Mouse (Mus musculus) monocyte, adult 2 months (primary cell): ENCODE data around the gene Fam89b.
A peak's percentile ranks its signal among the peaks of the same experiment; 100 is the strongest.

ENCODE experiments used
- DNase-seq, 2 experiments: peaks; one replicate each; pipeline ENCODE4 v3.0.0; 2022; ENCODE audit warnings: low spot score in 2 of 2, low read depth in 1 of 2

Gene Fam89b

GRCm38 (mm10) chr19:5740320-5741317 lies 11.2 kb upstream of the Fam89b start, which contains the start of gene Ltbp3:
Gene Ltbp3 (plus strand): TSS chr19:5740904.
- DNase-seq: no peak

- no peak for DNase-seq
Measured at GRCm38 (mm10) chr19:5739446-5739845, 10.0 kb upstream of the Fam89b start.

GRCm38 (mm10) chr19:5734325-5734724 lies 4.9 kb upstream of the Fam89b start:
- no peak for DNase-seq

GRCm38 (mm10) chr19:5731264-5731978 lies 2.0 kb upstream of the Fam89b start:
- peak; percentile 74 to 86 for DNase-seq

GRCm38 (mm10) chr19:5730314-5731186 lies 1.1 kb upstream of the Fam89b start:
- no peak for DNase-seq

- no peak for DNase-seq
Measured at GRCm38 (mm10) chr19:5728631-5729443, 616 bp downstream of the Fam89b start.

- peak; percentile 67 to 84 for DNase-seq
Measured at GRCm38 (mm10) chr19:5727701-5728100, 1.8 kb downstream of the Fam89b start.

- DNase-seq: no peak
Measured at GRCm38 (mm10) chr19:5726961-5727578, 2.4 kb downstream of the Fam89b start.

- DNase-seq: peak in 1 of 2 experiments; percentile 42
Measured at GRCm38 (mm10) chr19:5725767-5726515, 3.5 kb downstream of the Fam89b start, which contains the start of gene Ehbp1l1. Gene Ehbp1l1 (minus strand): TSS chr19:5726317.

- no peak for DNase-seq
Measured at GRCm38 (mm10) chr19:5725029-5725707, 4.3 kb downstream of the Fam89b start.

GRCm38 (mm10) chr19:5724549-5724941 lies 4.9 kb downstream of the Fam89b start:
- DNase-seq: peak; percentile 91 to 95

GRCm38 (mm10) chr19:5723934-5724548 lies 5.4 kb downstream of the Fam89b start:
- DNase-seq: no peak

GRCm38 (mm10) chr19:5722848-5723425 lies 6.5 kb downstream of the Fam89b start:
- no peak for DNase-seq

- DNase-seq: no peak
Measured at GRCm38 (mm10) chr19:5721233-5721632, 8.2 kb downstream of the Fam89b start.

- no peak for DNase-seq
Measured at GRCm38 (mm10) chr19:5716955-5717354, 12.5 kb downstream of the Fam89b start.

GRCm38 (mm10) chr19:5715793-5716688 lies 13.4 kb downstream of the Fam89b start:
- DNase-seq: no peak
